16 mouse cellular contexts compared by ENCODE assay signal in the genomic region with DNA sequence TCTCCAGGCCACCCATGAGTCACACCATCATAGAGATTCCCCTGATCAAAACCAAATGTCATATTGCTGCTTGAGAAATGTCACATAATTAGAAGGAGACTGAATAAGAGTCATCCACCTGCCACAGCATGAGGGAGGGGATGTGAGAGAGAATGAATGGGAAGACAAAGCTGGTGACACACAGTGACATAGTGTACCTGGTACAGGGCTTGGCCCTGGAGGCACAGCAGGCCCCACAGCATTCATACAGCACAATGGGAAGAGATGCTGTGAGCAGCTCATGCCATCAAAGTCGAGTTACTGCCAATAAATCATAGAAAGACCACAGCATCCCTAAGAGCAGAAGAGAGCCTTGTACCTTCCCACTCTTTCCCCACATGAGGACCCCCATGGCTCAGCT.
"Had no signal": no experiment of that assay in that cellular context is flagged by ENCODE, and none has a peak within 500 bp of the region (broad histone marks: within the 10 kb centered on the region; RNA-seq: fewer than 3 reads in every experiment).

No protein-coding gene starts in this region.

- H3K27me3 ChIP-seq: kidney, embryonic 15.5 days; liver, embryonic 15.5 days; midbrain, embryonic 13.5 days; neural tube, embryonic 12.5 days had no signal

- DNase-seq: kidney, adult 2 months; kidney, postnatal 14 days; lung, adult 2 months; lung, postnatal 36 days; retina, postnatal 1 day; right cerebral cortex, postnatal 4 days; spleen, adult 18-20 months; thymus, postnatal 4 days had no signal

- ATAC-seq: lung, postnatal 0 days; midbrain, embryonic 13.5 days had no signal

- H3K36me3 ChIP-seq: kidney, embryonic 15.5 days; limb, embryonic 10.5 days; liver, embryonic 15.5 days; midbrain, embryonic 13.5 days; neural tube, embryonic 12.5 days had no signal

- H3K4me3 ChIP-seq: kidney, embryonic 15.5 days; left cerebral cortex, adult 2 months; limb, embryonic 10.5 days; liver, embryonic 15.5 days; midbrain, embryonic 13.5 days; neural tube, embryonic 12.5 days had no signal

- H3K27ac ChIP-seq: kidney, embryonic 15.5 days; left cerebral cortex, adult 2 months; limb, embryonic 10.5 days; liver, embryonic 15.5 days; midbrain, embryonic 13.5 days; neural tube, embryonic 12.5 days had no signal

- H3K4me1 ChIP-seq: kidney, embryonic 15.5 days; limb, embryonic 10.5 days; liver, embryonic 15.5 days; midbrain, embryonic 13.5 days; neural tube, embryonic 12.5 days had no signal

- H3K9me3 ChIP-seq: kidney, embryonic 15.5 days; limb, embryonic 10.5 days; liver, embryonic 15.5 days; midbrain, embryonic 13.5 days; neural tube, embryonic 12.5 days had no signal

- H3K4me2 ChIP-seq: kidney, embryonic 15.5 days; liver, embryonic 11.5 days; liver, embryonic 15.5 days; midbrain, embryonic 13.5 days; neural tube, embryonic 12.5 days had no signal

- H3K9ac ChIP-seq: kidney, embryonic 15.5 days; liver, embryonic 15.5 days; midbrain, embryonic 13.5 days; neural tube, embryonic 12.5 days had no signal
